Mouse (Mus musculus) naive thymus-derived CD4-positive, alpha-beta T cell, adult 2 months (primary cell): ENCODE data around the gene Chst14.

Experiments used
- DNase-seq: peaks from one replicate; pipeline ENCODE4 v3.0.0-alpha.2; 2011; ENCODE audit warnings: low read depth

Gene Chst14

DNA sequence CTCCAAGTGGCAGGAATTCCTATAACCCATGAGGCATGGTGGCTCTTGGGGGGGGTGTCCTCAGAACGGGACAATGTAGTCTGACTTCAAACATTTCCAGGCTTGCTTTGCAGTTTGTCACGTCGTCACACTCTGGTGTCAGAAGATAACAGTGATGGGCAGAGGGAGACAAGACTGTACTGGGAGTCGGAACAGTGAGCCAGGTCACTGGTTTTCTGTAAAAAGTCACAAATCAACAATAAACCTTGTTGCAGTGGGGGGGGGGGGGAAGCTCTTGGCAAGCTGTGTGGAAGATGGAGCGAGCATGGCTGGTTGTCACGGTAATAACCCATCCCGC, 37.3 kb downstream of the Chst14 start:
- no peak for DNase-seq

DNA sequence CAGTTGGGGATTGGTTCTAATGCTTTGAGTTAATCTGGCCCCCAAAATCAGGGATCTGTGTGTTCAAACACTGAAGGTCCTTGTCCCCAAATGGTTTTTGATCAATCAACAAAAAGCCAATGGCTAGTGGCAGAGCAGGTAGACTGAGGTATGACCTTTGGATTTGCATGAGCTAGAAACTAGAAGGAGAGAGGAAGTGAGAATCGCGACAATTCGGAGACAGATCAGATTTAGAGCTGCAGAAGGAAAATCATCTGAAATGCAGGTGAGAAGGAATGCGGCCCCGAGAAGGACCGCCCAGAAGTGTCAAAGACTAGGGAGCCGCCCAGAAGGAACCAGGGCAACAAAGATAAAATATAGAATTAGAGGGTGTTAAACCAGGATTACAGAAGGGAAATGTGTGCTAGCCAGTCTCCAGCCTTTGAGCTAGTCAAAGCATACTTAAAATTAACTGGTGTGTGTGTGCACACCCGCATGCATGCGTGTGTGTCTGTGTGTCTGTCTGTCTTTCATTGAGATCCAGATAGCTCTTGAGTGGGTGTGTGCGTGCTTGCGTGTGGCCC, 43.4 kb downstream of the Chst14 start:
- DNase-seq: no peak

GRCm38 (mm10) chr2:118972048-118972447, 45.8 kb downstream of the Chst14 start:
- DNase-seq: peak; percentile 9

DNA sequence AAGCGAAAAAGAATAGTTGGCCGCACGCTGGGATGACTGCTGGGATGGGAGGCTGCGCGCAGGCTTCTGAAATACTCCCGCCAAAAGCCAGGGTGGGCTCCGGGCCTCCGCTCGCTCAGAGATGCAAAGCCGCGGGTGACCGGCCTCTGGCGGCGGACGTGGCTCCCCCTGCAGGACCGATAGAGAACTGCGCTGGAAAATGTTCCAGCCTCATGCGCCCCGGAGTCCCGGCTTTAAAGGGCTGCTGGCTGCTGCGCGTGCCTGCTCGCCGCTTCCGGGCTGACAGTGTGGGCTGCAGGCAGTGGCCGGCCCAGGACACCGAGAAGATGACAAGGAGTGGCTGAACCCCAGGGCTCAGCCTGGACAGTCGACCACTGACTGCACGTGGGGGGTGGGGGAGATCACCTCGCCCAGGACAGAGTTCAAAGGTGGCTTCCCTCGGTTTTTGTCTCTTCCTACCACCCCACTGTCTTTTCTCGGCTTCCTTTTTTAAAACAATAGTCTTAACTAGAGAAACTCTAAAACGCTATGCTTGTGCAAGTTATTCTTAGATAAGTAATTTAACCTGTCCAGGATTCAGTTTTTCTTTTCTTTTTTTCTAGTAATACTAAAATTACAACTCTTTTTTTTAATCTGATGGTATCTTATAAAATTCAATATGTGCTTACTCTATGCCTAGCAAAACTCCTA, 46.5 kb downstream of the Chst14 start:
- peak; percentile 88 for DNase-seq

- peak; percentile 47 for DNase-seq
Measured at GRCm38 (mm10) chr2:118975855-118976254, 49.6 kb downstream of the Chst14 start.

DNA sequence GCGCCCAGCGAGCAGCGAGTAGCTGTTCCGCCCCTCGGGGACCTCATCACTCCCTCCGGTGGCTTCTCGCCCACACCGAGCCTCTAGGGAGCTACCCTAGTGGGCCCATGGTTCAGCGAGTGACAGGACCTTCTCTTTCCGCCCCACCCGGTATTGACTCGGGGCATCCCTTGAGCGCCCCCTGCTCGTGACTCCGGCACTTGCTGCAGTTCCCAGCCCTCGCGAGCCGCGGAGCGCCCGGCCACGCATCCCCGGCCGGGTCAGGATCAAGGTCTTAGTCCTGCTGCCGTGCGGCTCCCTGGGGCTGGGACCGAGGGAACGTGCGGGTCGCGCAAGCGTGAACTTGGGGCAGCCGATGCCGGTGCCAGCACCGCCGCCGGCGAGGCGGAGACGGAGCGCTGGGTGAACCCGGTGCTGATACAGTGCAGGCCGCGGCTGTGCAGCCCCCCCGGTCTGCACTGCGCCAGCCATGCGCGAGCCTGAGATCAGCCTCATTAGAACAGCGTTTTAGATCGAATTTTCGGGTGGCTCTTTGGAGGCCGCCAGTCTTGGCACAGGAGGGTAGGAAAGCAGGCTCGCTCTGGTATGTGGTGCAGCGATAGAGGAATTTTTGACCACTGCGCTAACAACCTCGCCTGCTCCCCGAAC, 50.1 kb downstream of the Chst14 start:
- peak; percentile 87 for DNase-seq

DNA sequence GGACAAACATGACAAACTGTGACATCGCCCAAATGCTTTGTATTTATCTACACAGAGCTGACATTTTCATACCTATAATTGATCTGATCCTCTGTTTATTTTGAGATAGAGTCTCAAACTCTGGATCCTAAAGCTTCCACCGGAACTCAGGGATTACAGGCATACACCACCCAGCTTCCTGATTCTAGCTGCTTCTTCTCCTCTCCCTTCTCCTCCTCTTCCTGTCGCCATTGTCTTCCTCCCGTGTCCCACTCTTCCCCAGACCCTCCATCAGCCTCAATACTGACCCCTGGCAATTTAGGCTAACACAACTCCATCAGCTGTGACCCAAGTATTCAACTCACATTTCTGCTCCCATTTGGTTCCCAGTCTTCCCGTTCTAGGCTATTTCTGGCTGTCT, 50.6 kb downstream of the Chst14 start:
- DNase-seq: peak; percentile 6

DNA sequence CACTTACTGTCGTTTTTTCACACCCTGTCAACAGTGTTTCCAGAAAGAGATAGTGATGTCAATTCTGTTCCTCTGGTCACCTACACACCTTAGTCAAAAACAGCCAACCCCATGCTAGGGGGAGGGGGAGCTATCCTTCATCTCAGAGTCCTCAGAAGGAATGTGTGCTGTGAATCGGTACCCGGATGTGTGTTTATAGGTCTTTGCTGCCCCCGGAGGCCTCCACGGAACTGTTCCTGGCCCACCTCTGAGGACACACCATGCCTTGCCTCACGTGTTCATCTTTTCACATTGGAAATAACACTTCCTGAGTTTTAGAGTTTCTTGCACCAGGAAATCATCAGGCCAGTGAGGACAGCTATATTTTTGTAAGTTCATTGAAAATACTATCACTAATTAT, 51.8 kb downstream of the Chst14 start:
- peak; percentile 13 for DNase-seq
